Mouse (Mus musculus) T-helper 1 cell (primary cell): ENCODE results near the gene B430306N03Rik.
"Not testable (repeated sequence)": the region's sequence is repeated elsewhere in the genome, so short reads cannot be mapped to it uniquely, and the experiment has no call there.

Experiments used
- in situ Hi-C: fragments of 300-600 bp; cut with MboI, MseI; formaldehyde crosslinking; loops from one replicate; pipeline ENCODE4 v1.15.1; 2025; ENCODE audit warnings: high pct_unique_total_duplicates

B430306N03Rik gene

GRCm38 (mm10) chr17:48315905-48316579 lies at the start of gene B430306N03Rik:
Gene B430306N03Rik (plus strand): TSS chr17:48316141.
- in situ Hi-C loops = not testable (repeated sequence)

GRCm38 (mm10) chr17:48266610-48267304 lies 49.2 kb upstream of the B430306N03Rik start:
- in situ Hi-C loops = no loop called here

GRCm38 (mm10) chr17:48267591-48267990 lies 48.4 kb upstream of the B430306N03Rik start:
- in situ Hi-C loops = no loop called here

- in situ Hi-C loops = no loop called here
Measured at GRCm38 (mm10) chr17:48268276-48268675, 47.7 kb upstream of the B430306N03Rik start.

- in situ Hi-C loops = no loop called here
Measured at GRCm38 (mm10) chr17:48269833-48270232, 46.1 kb upstream of the B430306N03Rik start.

GRCm38 (mm10) chr17:48272158-48272557 lies 43.8 kb upstream of the B430306N03Rik start:
- in situ Hi-C loops = no loop called here

GRCm38 (mm10) chr17:48272598-48272997 lies 43.3 kb upstream of the B430306N03Rik start:
- in situ Hi-C loops = no loop called here

GRCm38 (mm10) chr17:48274098-48274497 lies 41.8 kb upstream of the B430306N03Rik start:
- in situ Hi-C loops = no loop called here

- in situ Hi-C loops = loop anchor here (5.0 kb wide), 1 partner anchor 62 kb away; no protein-coding TSS in a partner anchor
Measured at GRCm38 (mm10) chr17:48274885-48275284, 41.1 kb upstream of the B430306N03Rik start.

GRCm38 (mm10) chr17:48275736-48276135 lies 40.2 kb upstream of the B430306N03Rik start:
- in situ Hi-C loops = loop anchor here (5.0 kb wide), 1 partner anchor 62 kb away; no protein-coding TSS in a partner anchor

- in situ Hi-C loops = loop anchor here (5.0 kb wide), 1 partner anchor 59 kb away; no protein-coding TSS in a partner anchor
Measured at GRCm38 (mm10) chr17:48278381-48278780, 37.6 kb upstream of the B430306N03Rik start.

GRCm38 (mm10) chr17:48279002-48279401 lies 36.9 kb upstream of the B430306N03Rik start:
- in situ Hi-C loops = loop anchor here (5.0 kb wide), 1 partner anchor 58 kb away; no protein-coding TSS in a partner anchor

GRCm38 (mm10) chr17:48280943-48281738 lies 34.8 kb upstream of the B430306N03Rik start:
- in situ Hi-C loops = no loop called here

GRCm38 (mm10) chr17:48281739-48282085 lies 34.2 kb upstream of the B430306N03Rik start:
- in situ Hi-C loops = no loop called here

GRCm38 (mm10) chr17:48286765-48287164 lies 29.2 kb upstream of the B430306N03Rik start:
- in situ Hi-C loops = no loop called here

GRCm38 (mm10) chr17:48287276-48287675 lies 28.7 kb upstream of the B430306N03Rik start:
- in situ Hi-C loops = no loop called here

GRCm38 (mm10) chr17:48293500-48294194 lies 22.3 kb upstream of the B430306N03Rik start:
- in situ Hi-C loops = no loop called here

GRCm38 (mm10) chr17:48299203-48299602 lies 16.7 kb upstream of the B430306N03Rik start, which contains the start of gene Treml2:
Gene Treml2 (plus strand): TSS chr17:48299498.
- in situ Hi-C loops = no loop called here

- in situ Hi-C loops = no loop called here
Measured at GRCm38 (mm10) chr17:48299756-48300155, 16.2 kb upstream of the B430306N03Rik start.

GRCm38 (mm10) chr17:48300199-48300598 lies 15.7 kb upstream of the B430306N03Rik start:
- in situ Hi-C loops = no loop called here

GRCm38 (mm10) chr17:48300861-48301260 lies 15.1 kb upstream of the B430306N03Rik start:
- in situ Hi-C loops = no loop called here
